Mouse (Mus musculus) hindbrain, embryonic 10.5 days (tissue): ENCODE measurements at regions not wholly inside any gene's neighbourhood (a gene's known extent, or its start where the extent isn't known, plus 50 kb on each side); places are given as distances from the start of the nearest gene placed in this dataset.

ENCODE experiments used
- DNase-seq: peaks from one replicate; pipeline ENCODE4 v3.0.0-alpha.2; 2017; ENCODE audit warnings: low spot score
- H3K27ac ChIP-seq: fragments of 300-500 bp; sonication (generic); 2 replicates; pipeline ENCODE4 v1.5.1; 2016; ENCODE audit warnings: mild to moderate bottlenecking, moderate library complexity
- H3K27me3 ChIP-seq: fragments of 300-500 bp; sonication (generic); 2 replicates; pipeline ENCODE4 v1.6.1; 2016; ENCODE audit warnings: mild to moderate bottlenecking; ENCODE audit not compliant: poor library complexity, insufficient read depth, severe bottlenecking
- H3K36me3 ChIP-seq: fragments of 300-500 bp; sonication (generic); 2 replicates; pipeline ENCODE4 v1.6.1; 2016; ENCODE audit warnings: mild to moderate bottlenecking, moderate library complexity
- H3K4me1 ChIP-seq: fragments of 300-500 bp; sonication (generic); replicated peaks from 2 replicates; pipeline ENCODE4 v1.6.1; 2016; ENCODE audit warnings: mild to moderate bottlenecking
- H3K4me3 ChIP-seq: fragments of 300-500 bp; sonication (generic); 2 replicates; pipeline ENCODE4 v1.5.1; 2016; ENCODE audit warnings: mild to moderate bottlenecking, moderate library complexity
- H3K9me3 ChIP-seq: fragments of 300-500 bp; sonication (generic); 2 replicates; pipeline ENCODE4 v1.6.1; 2016; ENCODE audit warnings: mild to moderate bottlenecking, moderate library complexity
- WGBS: fragments of 180-500 bp; shearing (Covaris S2); methylation state at CpG from one replicate; pipeline ENCODE4 v1.1.7; 2016; 5-methylcytosine and 5-hydroxymethylcytosine counted together

DNA sequence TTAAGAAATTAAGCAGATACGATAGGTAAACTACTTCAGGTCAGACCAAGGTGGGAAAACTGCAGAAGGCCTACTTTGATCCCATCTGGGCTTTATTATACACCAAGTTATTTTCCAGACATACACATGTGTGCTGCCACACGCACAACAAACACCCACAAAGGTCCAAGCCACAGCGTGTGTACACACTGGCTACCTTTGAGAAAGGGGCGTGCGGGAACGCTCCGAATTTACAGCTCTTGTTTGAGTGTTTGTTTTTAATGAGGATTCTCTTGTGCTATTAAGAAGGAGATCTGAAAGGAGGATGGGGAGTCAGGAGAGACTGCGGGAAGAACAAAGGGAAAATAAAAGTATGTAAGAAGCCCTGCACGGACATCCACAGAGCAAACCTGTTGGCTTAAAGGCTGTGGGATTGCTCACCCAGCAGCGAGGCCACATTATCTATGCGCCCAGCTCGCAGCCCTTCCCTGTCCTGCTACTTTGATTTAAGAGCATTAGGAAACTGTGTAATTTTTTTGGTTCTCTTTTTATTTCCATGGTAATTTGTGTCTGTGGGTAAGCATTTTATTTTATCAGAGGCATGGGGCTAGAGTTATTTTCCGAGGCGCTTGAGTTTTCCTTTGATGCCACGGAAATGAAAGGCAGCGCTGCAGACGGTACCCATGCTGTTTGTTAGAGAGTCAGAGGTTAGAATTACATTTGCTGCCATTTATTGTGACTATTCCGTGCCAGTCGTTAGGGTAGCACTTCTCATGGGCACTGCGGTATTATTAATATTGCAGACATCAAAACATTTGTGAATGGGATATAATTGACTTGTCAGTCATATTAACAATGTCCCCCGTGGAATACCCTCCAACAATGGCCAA, 272.4 kb downstream of the Nr2f2 start:
- Histone ChIP-seq H3K27ac (no peak overlapping the region), H3K9me3 (peaks cover 6% of the 10 kb centered on the region; the same call in 1 of the 2 replicates), H3K4me1 (peaks cover 9% of the 10 kb centered on the region; the same call in 1 of the 2 replicates), H3K4me3 (no peak overlapping the region), H3K36me3 (no peaks in the 10 kb centered on the region), H3K27me3 (no peaks in the 10 kb centered on the region)
- DNase-seq: no peak
- WGBS: 71% methylated on average over 21 of the region's 21 CpGs

DNA sequence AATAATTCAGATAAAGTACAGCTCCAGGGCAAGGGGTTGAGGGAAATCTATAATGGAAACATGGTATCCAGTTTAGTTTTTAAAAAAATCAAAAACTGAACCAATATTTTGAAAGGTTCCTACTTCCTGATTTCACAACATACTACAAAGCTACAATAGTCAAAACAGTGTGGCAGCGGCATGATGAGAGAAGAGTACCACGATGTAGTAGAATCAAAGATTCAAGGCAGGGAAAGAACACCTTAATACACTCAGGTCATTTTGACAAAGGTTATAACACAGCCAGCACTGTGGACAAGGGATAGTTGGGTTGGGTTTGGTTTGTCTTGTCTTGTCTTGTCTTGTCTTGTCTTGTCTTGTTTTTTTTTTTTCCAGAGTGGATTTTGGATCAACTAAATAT, 274.4 kb downstream of the Nr2f2 start:
- Histone ChIP-seq H3K4me1 (peaks cover 17% of the 10 kb centered on the region; the same call in 1 of the 2 replicates), H3K27ac (no peak overlapping the region), H3K27me3 (no peaks in the 10 kb centered on the region), H3K36me3 (no peaks in the 10 kb centered on the region), H3K9me3 (peaks cover 6% of the 10 kb centered on the region; the same call in 1 of the 2 replicates), H3K4me3 (no peak overlapping the region)
- WGBS: 94% methylated on average over 2 of the region's 2 CpGs
- no peak for DNase-seq

DNA sequence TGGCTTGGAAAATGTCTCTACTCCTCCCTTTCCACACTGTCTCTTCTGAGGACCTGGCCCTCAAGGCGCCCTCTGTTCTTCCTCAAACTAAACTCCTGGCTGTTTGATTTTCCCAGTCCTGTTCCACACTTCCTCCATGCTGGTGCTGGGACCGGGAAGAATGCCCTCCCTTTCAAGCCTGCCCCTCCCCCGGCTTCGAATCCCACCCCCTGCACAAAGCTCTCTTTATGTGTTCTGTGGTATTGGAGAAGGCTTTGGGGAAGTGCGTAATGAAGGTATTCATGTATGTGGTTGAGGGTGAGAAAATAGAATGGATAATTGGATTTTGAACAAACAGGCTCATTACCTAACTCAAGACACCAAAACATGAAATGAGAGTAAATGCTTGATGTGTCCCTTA, 277.4 kb downstream of the Nr2f2 start:
- peak; percentile 30 for DNase-seq
- Histone ChIP-seq H3K4me1 (peaks cover 12% of the 10 kb centered on the region; the same call in 1 of the 2 replicates), H3K27me3 (no peaks in the 10 kb centered on the region), H3K27ac (peak overlapping the region; percentile 64; the same call in 1 of the 2 replicates), H3K36me3 (no peaks in the 10 kb centered on the region), H3K4me3 (no peak overlapping the region), H3K9me3 (peaks cover 11% of the 10 kb centered on the region)
- WGBS: 26% methylated on average over 5 of the region's 5 CpGs

DNA sequence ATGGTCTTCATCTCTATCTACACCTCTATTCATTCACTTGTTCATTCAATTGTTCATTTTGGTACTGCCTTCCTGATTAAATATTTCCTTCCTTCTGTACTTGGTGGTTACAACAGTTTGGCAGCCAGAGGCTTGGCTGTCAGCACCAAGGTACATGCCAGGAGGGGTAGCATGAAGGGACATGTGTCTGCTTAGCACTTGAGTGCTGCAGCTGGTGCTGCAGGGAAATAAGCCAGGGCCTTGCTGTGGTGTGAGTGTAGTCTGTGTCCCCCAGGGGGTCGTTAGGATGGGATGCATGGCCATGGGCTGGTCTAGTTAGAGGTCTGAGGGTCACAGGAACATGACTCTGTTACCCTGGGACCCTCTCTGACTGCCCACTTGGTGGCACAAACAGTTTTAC, 296.9 kb downstream of the Nr2f2 start:
- no peak overlapping the region for H3K4me3 ChIP-seq
- WGBS: 53% methylated on average over 1 of the region's 1 CpGs

DNA sequence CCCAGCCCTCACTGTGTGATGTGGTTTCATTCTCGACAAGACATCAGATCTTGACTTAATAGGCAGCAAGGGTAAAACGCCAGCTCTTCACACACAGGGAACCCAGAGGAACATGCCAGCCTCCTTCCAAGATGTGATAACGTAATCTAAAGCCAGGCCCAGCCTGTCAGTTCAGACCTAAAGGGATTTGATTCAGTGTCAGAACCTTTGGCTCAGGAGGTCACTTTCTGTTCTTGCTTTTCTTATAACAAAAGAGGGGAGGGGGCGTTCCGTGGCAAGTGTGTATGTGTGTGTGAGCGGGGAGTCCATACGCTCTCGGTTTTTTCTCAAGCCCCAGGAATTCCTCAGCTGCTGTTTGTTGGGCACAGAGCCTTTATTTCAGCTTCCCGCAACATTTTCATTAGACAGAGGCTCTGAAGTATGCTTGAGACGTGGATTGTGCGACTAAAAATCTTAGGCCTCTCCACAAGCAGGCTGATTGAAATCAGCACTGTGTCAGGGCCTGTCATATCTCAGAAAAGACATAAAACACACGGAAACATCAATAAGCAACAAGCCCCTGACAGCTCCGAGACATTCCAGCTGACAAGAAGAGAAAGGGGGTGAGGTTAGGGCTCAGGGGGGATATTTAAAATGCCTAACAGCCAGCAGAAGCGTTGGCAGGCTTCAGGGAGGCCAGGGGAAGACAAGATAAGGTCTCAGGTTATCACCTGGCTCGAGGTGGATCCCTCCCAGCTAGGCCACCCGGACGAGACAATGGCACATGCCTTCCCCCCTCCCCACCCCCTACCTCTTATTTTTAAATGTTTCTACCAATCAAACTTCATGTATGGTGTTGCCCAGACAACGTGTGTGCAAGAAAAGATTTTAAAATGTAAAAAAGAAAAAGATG, 298.5 kb downstream of the Nr2f2 start:
- WGBS: 12% methylated on average over 18 of the region's 18 CpGs
- peak; percentile 76 for DNase-seq
- Histone ChIP-seq H3K4me1 (peaks cover 43% of the 10 kb centered on the region), H3K27me3 (peaks cover 6% of the 10 kb centered on the region; the same call in 1 of the 2 replicates), H3K9me3 (no peaks in the 10 kb centered on the region), H3K4me3 (peak overlapping the region; percentile 25), H3K27ac (peak overlapping the region; percentile 84), H3K36me3 (no peaks in the 10 kb centered on the region)

More for the DNA sequence above, 296.9 kb downstream of the Nr2f2 start:
- H3K27me3 ChIP-seq: peaks cover 6% of the 10 kb centered on the region; the same call in 1 of the 2 replicates
- peaks cover 43% of the 10 kb centered on the region for H3K4me1 ChIP-seq
- no peaks in the 10 kb centered on the region for H3K36me3 ChIP-seq
- DNase-seq: no peak
- peak overlapping the region; percentile 84 for H3K27ac ChIP-seq
- no peaks in the 10 kb centered on the region for H3K9me3 ChIP-seq

DNA sequence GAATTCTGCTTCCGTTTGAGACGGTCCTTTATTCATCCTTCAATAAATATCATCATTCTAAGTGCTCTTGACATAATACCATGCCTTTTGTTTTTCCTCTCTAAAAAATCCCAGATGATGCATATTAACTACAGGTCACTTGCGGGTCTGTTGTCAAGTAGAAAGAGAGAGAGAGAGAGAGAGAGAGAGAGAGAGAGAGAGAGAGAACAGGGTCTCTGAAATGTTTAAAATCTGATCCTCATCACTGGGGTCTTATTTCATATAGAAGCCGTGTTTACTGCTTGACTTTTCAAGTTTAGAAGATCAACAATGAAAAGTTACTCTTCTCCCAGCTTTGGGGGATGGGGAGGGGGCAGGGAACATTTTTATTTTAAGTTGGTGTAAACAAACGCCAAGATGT, 299.5 kb downstream of the Nr2f2 start:
- Histone ChIP-seq H3K27ac (peak overlapping the region; percentile 84), H3K27me3 (peaks cover 6% of the 10 kb centered on the region; the same call in 1 of the 2 replicates), H3K36me3 (no peaks in the 10 kb centered on the region), H3K9me3 (no peaks in the 10 kb centered on the region), H3K4me3 (no peak overlapping the region), H3K4me1 (peaks cover 43% of the 10 kb centered on the region)
- DNase-seq: no peak
- 60% methylated on average over 5 of the region's 5 CpGs for WGBS

DNA sequence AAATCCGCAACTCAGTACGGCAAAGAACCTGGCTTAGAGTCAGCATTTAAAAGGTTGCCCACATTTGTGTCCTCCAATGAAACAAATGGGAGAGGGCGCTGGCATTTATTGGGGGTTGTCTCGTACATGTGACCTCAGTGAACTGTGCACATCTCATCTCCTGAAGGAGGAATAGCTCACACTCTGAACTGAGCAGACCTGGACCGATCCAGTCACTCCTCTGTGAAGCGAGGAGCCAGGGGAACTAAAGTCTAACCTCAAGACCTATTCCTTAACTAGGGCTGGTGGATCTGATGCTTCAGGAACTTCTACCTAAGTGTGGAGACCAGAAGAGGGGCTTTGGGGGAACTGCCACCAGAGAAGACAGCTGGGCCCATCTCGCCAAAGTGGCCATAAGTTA, 300.1 kb downstream of the Nr2f2 start:
- no peak for DNase-seq
- peak overlapping the region; percentile 84; the same call in 1 of the 2 replicates for H3K27ac ChIP-seq
- H3K27me3 ChIP-seq: peaks cover 6% of the 10 kb centered on the region; the same call in 1 of the 2 replicates
- no peaks in the 10 kb centered on the region for H3K9me3 ChIP-seq
- peaks cover 43% of the 10 kb centered on the region for H3K4me1 ChIP-seq
- no peaks in the 10 kb centered on the region for H3K36me3 ChIP-seq
- no peak overlapping the region for H3K4me3 ChIP-seq
- 86% methylated on average over 7 of the region's 7 CpGs for whole genome bisulfite sequencing

DNA sequence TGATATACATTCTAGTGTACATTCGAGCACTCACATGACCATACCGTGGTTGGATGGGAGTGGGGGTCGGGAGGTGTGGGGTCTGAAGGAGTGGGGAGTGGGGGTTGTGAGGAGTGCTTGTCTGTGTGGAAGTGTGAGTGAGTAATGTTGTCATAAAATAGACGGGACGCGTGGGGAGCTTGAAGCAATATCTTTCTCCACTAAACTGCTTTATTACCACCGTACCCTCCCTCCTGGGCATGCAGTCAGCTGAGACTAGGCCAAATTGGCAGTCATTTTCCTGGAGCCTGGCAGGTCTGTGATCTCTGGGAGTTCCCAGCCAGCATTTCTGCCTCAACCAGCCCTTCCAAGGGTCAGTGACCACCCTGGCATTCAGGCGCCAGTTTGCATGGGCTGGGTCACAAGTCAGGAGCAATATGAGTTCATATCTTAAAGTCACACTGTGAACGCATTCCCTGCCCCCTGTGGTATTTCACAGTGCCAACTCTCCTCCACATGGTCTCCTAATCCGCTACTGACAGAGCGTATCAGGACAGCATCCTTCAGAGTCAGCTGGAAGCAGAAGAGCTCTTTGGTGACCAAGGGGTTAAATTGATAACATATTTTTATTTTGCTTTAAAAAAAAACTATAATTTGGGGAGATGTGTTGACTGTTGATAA, 300.9 kb downstream of the Nr2f2 start:
- Histone ChIP-seq H3K9me3 (no peaks in the 10 kb centered on the region), H3K4me1 (peaks cover 43% of the 10 kb centered on the region), H3K27me3 (peaks cover 6% of the 10 kb centered on the region; the same call in 1 of the 2 replicates), H3K27ac (0 out of 2 replicates have a peak overlapping the region, but pooled peaks have one; percentile 50), H3K36me3 (no peaks in the 10 kb centered on the region), H3K4me3 (no peak overlapping the region)
- WGBS: 80% methylated on average over 11 of the region's 11 CpGs
- DNase-seq: no peak

DNA sequence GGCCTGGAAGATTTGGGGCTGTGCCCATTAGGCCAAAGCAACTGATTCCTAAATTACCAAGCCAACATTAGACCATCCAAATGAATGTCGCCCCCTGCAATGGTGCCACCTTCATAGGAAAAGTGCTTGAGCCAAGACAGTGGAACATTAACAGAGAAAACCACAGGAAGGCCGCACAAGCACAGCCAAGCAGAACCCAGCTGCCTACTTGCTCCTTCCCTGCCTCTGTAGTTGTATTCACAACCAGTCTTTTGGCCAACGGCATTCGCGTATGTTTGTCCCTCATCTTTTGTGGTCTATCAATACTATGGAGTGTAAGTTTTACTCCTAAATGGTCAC, 319.2 kb downstream of the Nr2f2 start:
- no peaks in the 10 kb centered on the region for H3K36me3 ChIP-seq
- WGBS: 89% methylated on average over 5 of the region's 5 CpGs
- 0 out of 2 replicates have a peak, but pooled peaks cover 5% of the 10 kb centered on the region for H3K27me3 ChIP-seq
- H3K4me3 ChIP-seq: no peak overlapping the region
- no peak overlapping the region; the same call in 1 of the 2 replicates for H3K27ac ChIP-seq
- H3K9me3 ChIP-seq: no peaks in the 10 kb centered on the region
- H3K4me1 ChIP-seq: peaks cover 15% of the 10 kb centered on the region
- DNase-seq: no peak

DNA sequence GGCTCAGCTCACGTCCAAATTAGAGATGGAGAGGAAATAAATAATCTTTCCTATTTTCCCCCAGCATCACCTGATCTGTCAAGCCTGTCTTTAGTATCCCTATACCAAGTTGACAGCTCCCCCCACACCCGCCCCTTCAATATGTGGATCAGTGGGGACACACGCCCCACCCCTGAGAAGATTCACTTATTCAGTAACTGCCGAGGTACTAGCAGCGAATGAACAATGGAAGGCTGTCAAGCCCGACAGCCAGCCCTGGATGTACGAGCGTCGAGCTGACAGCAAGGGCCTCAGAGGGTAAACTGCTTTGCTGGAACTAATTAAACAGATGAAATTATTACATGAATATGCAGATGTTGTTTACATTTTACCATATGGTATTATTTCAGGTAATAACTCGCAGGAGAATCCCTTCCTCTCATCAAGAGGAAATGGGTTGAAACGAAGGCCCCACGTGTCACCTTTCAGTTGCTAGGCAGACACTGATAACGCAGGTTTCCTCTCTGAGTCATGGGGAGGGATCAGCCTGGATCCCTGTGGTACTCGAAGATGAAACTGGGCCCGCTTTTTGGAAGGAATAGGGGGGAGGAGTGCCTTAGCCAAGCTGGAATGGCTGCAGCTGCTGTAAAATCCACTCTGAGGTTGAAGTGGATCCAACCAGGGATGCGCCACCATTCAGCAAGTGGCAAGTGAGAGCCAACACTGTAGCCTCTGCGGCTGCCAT, 319.7 kb downstream of the Nr2f2 start:
- Histone ChIP-seq H3K9me3 (no peaks in the 10 kb centered on the region), H3K27me3 (0 out of 2 replicates have a peak, but pooled peaks cover 5% of the 10 kb centered on the region), H3K36me3 (no peaks in the 10 kb centered on the region), H3K4me1 (peaks cover 15% of the 10 kb centered on the region), H3K27ac (no peak overlapping the region; the same call in 1 of the 2 replicates), H3K4me3 (no peak overlapping the region)
- peak; percentile 7 for DNase-seq
- WGBS: 44% methylated on average over 17 of the region's 17 CpGs

DNA sequence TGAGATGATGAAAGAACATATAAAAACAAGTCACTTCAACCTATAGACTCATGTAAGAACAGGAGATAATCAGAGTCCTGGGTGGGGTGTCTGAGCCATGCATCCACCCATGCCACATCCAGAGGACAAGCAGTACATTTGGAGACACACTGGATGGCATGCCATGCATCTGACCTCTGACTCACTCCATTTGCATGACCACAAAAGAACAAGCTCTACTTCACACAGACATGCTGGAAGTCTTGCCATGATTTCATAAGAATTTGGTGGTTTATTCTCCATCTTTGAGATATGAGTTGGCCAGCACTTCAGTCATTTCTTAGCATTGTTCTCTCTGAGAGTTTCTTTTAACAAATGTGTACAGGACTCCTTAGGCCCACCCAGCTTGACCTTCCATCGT, 329.5 kb downstream of the Nr2f2 start:
- H3K27ac ChIP-seq: no peak overlapping the region
- no peak for DNase-seq
- H3K36me3 ChIP-seq: no peaks in the 10 kb centered on the region
- no peak overlapping the region for H3K4me3 ChIP-seq
- WGBS: 87% methylated on average over 1 of the region's 1 CpGs
- H3K27me3 ChIP-seq: no peaks in the 10 kb centered on the region
- no peaks in the 10 kb centered on the region for H3K9me3 ChIP-seq
- peaks cover 8% of the 10 kb centered on the region; the same call in 1 of the 2 replicates for H3K4me1 ChIP-seq

DNA sequence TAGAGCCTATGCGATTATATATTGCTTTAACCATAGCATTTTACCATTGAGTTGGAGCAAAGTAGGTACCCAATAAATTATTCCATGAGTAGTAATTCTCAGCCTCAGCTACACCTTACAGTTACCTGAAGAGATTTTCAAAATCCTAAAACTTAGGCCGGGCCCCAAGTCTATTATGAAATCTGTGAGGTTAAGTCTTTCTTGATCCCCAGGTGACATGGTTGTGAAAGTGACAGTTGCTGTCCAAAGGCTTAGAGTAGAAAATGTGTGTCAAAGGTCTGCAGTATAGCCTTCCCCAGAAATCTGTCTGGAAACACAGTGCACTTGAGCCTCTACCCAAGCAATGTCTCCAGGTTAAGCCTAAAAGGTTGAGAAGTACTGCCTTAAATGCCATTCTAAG, 333.7 kb downstream of the Nr2f2 start:
- no peak overlapping the region for H3K27ac ChIP-seq
- H3K4me3 ChIP-seq: no peak overlapping the region
- peaks cover 8% of the 10 kb centered on the region; the same call in 1 of the 2 replicates for H3K4me1 ChIP-seq
- WGBS: 96% methylated on average over 2 of the region's 2 CpGs
- H3K9me3 ChIP-seq: no peaks in the 10 kb centered on the region
- H3K36me3 ChIP-seq: no peaks in the 10 kb centered on the region
- H3K27me3 ChIP-seq: no peaks in the 10 kb centered on the region
- no peak for DNase-seq
